Comparison of ENCODE assay signal across 8 mouse cellular contexts in the genomic region with DNA sequence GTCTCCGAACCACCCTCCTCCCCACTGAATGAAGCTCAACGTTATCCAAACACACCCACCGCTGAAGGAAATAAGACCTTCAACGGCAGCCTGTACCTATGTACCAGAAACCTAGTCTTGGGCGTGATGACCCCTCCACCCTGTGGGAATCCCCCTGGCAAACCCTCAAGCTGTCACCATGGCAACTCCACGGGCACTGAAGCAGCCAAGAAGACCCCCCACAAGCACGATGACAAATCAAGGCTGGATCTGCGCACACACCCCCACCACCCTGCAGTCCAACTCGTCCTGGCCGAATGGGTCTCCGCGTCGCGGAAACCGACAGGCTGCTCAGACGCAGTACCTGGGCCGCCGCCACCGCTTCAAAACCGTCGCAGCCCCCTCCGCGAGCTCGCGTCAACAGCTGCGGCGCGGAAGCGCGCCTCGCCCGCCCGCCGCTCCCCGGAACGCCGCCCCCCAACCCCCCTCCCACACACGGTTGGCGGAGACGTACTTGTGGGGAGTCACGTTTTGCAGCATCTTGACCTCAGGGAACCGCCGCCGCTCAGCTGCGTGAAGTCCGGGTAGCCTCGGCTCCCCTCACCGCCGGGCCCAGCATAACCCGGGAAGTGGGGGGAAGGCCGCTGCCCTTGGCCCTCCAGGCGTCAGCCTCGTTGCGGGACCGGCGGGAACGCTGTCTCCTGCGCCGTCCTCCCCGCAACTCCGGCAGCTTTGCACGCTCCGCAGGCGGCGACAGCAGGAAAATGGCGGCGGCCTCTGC. TPM values are rescaled to one million over a fixed set of nuclear protein-coding genes. Genes with fewer than 3 reads are reported as not detected.
A peak's percentile ranks its signal among the peaks of the same experiment; 100 is the strongest.
DNase-seq lines count a peak whose midpoint lies in the region; ATAC-seq and TF ChIP-seq lines count a peak whose summit lies in the region.

No protein-coding gene starts in this region.

- H3K9ac ChIP-seq in embryonic facial prominence, embryonic 13.5 days = peak overlapping the region; percentile 98
- peak overlapping the region; percentile 97 for H3K9ac ChIP-seq in limb, embryonic 13.5 days

- intact Hi-C loops in heart, postnatal 36 days (cut with DNase I) = loop anchor here (5.0 kb wide), 1 partner anchor 86 kb away; the partner anchor contains the start of genes Rxrb and Slc39a7

- H3K9me3 ChIP-seq in erythroblast, embryonic 14.5 days (ENCODE audit: control insufficient read depth, low read length) = no peaks in the 10 kb centered on the region
- H3K9me3 ChIP-seq in embryonic facial prominence, embryonic 13.5 days = no peaks in the 10 kb centered on the region
- H3K9me3 ChIP-seq in limb, embryonic 13.5 days = no peaks in the 10 kb centered on the region

- peaks cover 58% of the 10 kb centered on the region for H3K79me2 ChIP-seq in myocyte (ENCODE audit: control insufficient read depth, insufficient read depth)

- H3K4me1 ChIP-seq in erythroblast, embryonic 14.5 days (ENCODE audit: control insufficient read depth) = peaks cover 73% of the 10 kb centered on the region
- H3K4me1 ChIP-seq in embryonic facial prominence, embryonic 13.5 days = peaks cover 23% of the 10 kb centered on the region
- peaks cover 23% of the 10 kb centered on the region for H3K4me1 ChIP-seq in limb, embryonic 13.5 days

- peak; percentile 70 for DNase-seq in ZHBTc4 (ENCODE audit: low read depth, low spot score)
- peak; percentile 61 to 63 for DNase-seq in heart, postnatal 36 days
- peak; percentile 70 for DNase-seq in thymus, postnatal 0 days (ENCODE audit: low spot score)

- TF ChIP-seq POLR2A in myocyte (IDR thresholded peaks at IDR 0.05; ENCODE audit: insufficient read length, low read depth) = peak; percentile 43

- peak overlapping the region; percentile 100 for H3K4me3 ChIP-seq in erythroblast, embryonic 14.5 days (replicated peaks)
- H3K4me3 ChIP-seq in embryonic facial prominence, embryonic 13.5 days = peak overlapping the region; percentile 97
- peak overlapping the region; percentile 99 for H3K4me3 ChIP-seq in limb, embryonic 13.5 days
- H3K4me3 ChIP-seq in myocyte = peak overlapping the region; percentile 99

- peak overlapping the region; percentile 100 for H3K27ac ChIP-seq in embryonic facial prominence, embryonic 13.5 days
- peak overlapping the region; percentile 84 for H3K27ac ChIP-seq in limb, embryonic 13.5 days

- H3ac ChIP-seq in myocyte (ENCODE audit: control insufficient read depth, insufficient read length) = peak overlapping the region; percentile 37

- peak overlapping the region; percentile 92 for H3K4me2 ChIP-seq in embryonic facial prominence, embryonic 13.5 days
- peak overlapping the region; percentile 98 for H3K4me2 ChIP-seq in limb, embryonic 13.5 days (replicated peaks)
- peak overlapping the region; percentile 96 for H3K4me2 ChIP-seq in myocyte (ENCODE audit: low read depth)

- WGBS in embryonic facial prominence, embryonic 13.5 days = under 1% methylated on average over 57 of the region's 67 CpGs
- under 1% methylated on average over 67 of the region's 67 CpGs for WGBS in limb, embryonic 13.5 days

- no peak for ATAC-seq in erythroblast, adult 5-6 weeks (replicated peaks; ENCODE audit: low FRiP score, poor library complexity, severe bottlenecking)
- ATAC-seq in embryonic facial prominence, embryonic 13.5 days (ENCODE audit: insufficient number of reproducible peaks, insufficient read depth, low FRiP score, low TSS enrichment, low read depth) = no peak
- ATAC-seq in limb, embryonic 13.5 days (ENCODE audit: low FRiP score, low read depth) = no peak

- no peaks in the 10 kb centered on the region for H3K27me3 ChIP-seq in erythroblast, embryonic 14.5 days (ENCODE audit: control insufficient read depth)
- H3K27me3 ChIP-seq in embryonic facial prominence, embryonic 13.5 days = no peaks in the 10 kb centered on the region
- H3K27me3 ChIP-seq in limb, embryonic 13.5 days = no peaks in the 10 kb centered on the region
- H3K27me3 ChIP-seq in myocyte (ENCODE audit: control insufficient read depth, insufficient read depth, insufficient read length) = no peaks in the 10 kb centered on the region

- peaks cover 57% of the 10 kb centered on the region for H3K36me3 ChIP-seq in erythroblast, embryonic 14.5 days (ENCODE audit: control insufficient read depth)
- H3K36me3 ChIP-seq in embryonic facial prominence, embryonic 13.5 days = peaks cover 57% of the 10 kb centered on the region
- H3K36me3 ChIP-seq in limb, embryonic 13.5 days = peaks cover 55% of the 10 kb centered on the region
- H3K36me3 ChIP-seq in myocyte (ENCODE audit: control insufficient read depth, insufficient read depth) = peaks cover 47% of the 10 kb centered on the region

TF ChIP-seq in myocyte, 11 proteins besides CTCF, POLR2A, EP300 and RAD21:
- TF ChIP-seq MAX (IDR thresholded peaks at IDR 0.05; ENCODE audit: low read depth) (no peak), CEBPB (IDR thresholded peaks at IDR 0.05; ENCODE audit: insufficient read depth, poor library complexity, severe bottlenecking) (no peak), REST (IDR thresholded peaks at IDR 0.05; ENCODE audit: insufficient read depth, insufficient read length) (no peak), MYOG (IDR thresholded peaks at IDR 0.05; ENCODE audit: control insufficient read depth in 1 of 3, insufficient read depth in 1 of 3, insufficient read length in 2 of 3, low read depth in 2 of 3) (peak in 2 of 3 experiments; percentile 11 to 41), TCF12 (IDR thresholded peaks at IDR 0.05; ENCODE audit: insufficient read depth, poor library complexity, severe bottlenecking) (no peak), E2F4 (IDR thresholded peaks at IDR 0.05; ENCODE audit: insufficient read depth) (no peak), TCF3 (IDR thresholded peaks at IDR 0.05; ENCODE audit: insufficient read length, low read depth) (no peak), MYOD1 (IDR thresholded peaks at IDR 0.05; ENCODE audit: control insufficient read depth in 1 of 3, insufficient read length in 2 of 3, low read depth in 2 of 3) (peak in 1 of 3 experiments; percentile 20), POLR2AphosphoS2 (IDR thresholded peaks at IDR 0.05; ENCODE audit: insufficient read length, low read depth) (peak; percentile 62), SRF (IDR thresholded peaks at IDR 0.05; ENCODE audit: control insufficient read depth, insufficient read length, low read depth) (no peak), USF1 (IDR thresholded peaks at IDR 0.05; ENCODE audit: low read depth) (no peak)
TF ChIP-seq in myocyte: peak in this region for 3.

RNA-seq across cellular contexts. Expression of gene H2-DMa, which starts 1.0 kb away (rescaled TPM):
- 0.46 and 1.0 TPM in 2 replicates for polyA plus RNA-seq in erythroblast, embryonic 14.5 days (2012)
- 15.9 and 37.5 TPM in 2 replicates for total RNA-seq in erythroblast, adult 5-6 weeks (2015; ENCODE audit: low replicate concordance)
- total RNA-seq in erythroblast, adult 5-6 weeks (2017; ENCODE audit: low replicate concordance) = 11.7 and 13.3 TPM in 2 replicates
- polyA plus RNA-seq in embryonic facial prominence, embryonic 13.5 days (2015; fragmentation: Nextera tagmentation; extraction: Ambion mirVana) = 17.2 and 17.6 TPM in 2 replicates
- total RNA-seq in heart, postnatal 36 days (2021) = 1 to 10 TPM; 4.0 to 6.5 TPM
- polyA plus RNA-seq in limb, embryonic 13.5 days (2015; fragmentation: Nextera tagmentation; extraction: Ambion mirVana) = 14.2 and 15.6 TPM in 2 replicates
- polyA plus RNA-seq in myocyte (2012; fragmentation: generic; extraction: Trizol) = 7.2 TPM
- 113 and 114 TPM in 2 replicates for polyA plus RNA-seq in thymus, postnatal 0 days (2015; fragmentation: Nextera tagmentation; extraction: Ambion mirVana)

RNA-seq across cellular contexts. Expression of gene Brd2, which starts 4.1 kb away (rescaled TPM):
- 28.3 and 30.4 TPM in 2 replicates for polyA plus RNA-seq in erythroblast, embryonic 14.5 days (2012)
- total RNA-seq in erythroblast, adult 5-6 weeks (2015; ENCODE audit: low replicate concordance) = 36.1 and 75.0 TPM in 2 replicates
- total RNA-seq in erythroblast, adult 5-6 weeks (2017; ENCODE audit: low replicate concordance) = 114 and 135 TPM in 2 replicates
- 122 and 142 TPM in 2 replicates for polyA plus RNA-seq in embryonic facial prominence, embryonic 13.5 days (2015; fragmentation: Nextera tagmentation; extraction: Ambion mirVana)
- 10 to 100 TPM; 80.5 to 87.0 TPM for total RNA-seq in heart, postnatal 36 days (2021)
- 132 and 133 TPM in 2 replicates for polyA plus RNA-seq in limb, embryonic 13.5 days (2015; fragmentation: Nextera tagmentation; extraction: Ambion mirVana)
- 90.1 TPM for polyA plus RNA-seq in myocyte (2012; fragmentation: generic; extraction: Trizol)
- 98.3 and 107 TPM in 2 replicates for polyA plus RNA-seq in thymus, postnatal 0 days (2015; fragmentation: Nextera tagmentation; extraction: Ambion mirVana)

RNA-seq across cellular contexts. Expression of gene H2-DMb2, which starts 24.8 kb away (rescaled TPM):
- polyA plus RNA-seq in erythroblast, embryonic 14.5 days (2012) = not detected in 2 replicates
- total RNA-seq in erythroblast, adult 5-6 weeks (2015; ENCODE audit: low replicate concordance) = 2.5 TPM in 1 of 2 replicates, not detected in the other
- total RNA-seq in erythroblast, adult 5-6 weeks (2017; ENCODE audit: low replicate concordance) = 3.2 and 3.6 TPM in 2 replicates
- 0.67 and 1.1 TPM in 2 replicates for polyA plus RNA-seq in embryonic facial prominence, embryonic 13.5 days (2015; fragmentation: Nextera tagmentation; extraction: Ambion mirVana)
- total RNA-seq in heart, postnatal 36 days (2021) = 1 to 10 TPM; 1.3 to 1.7 TPM
- polyA plus RNA-seq in limb, embryonic 13.5 days (2015; fragmentation: Nextera tagmentation; extraction: Ambion mirVana) = 0.15 and 0.38 TPM in 2 replicates
- not detected for polyA plus RNA-seq in myocyte (2012; fragmentation: generic; extraction: Trizol)
- polyA plus RNA-seq in thymus, postnatal 0 days (2015; fragmentation: Nextera tagmentation; extraction: Ambion mirVana) = 57.8 and 62.9 TPM in 2 replicates

RNA-seq across cellular contexts. Expression of gene H2-Oa, which starts 26.2 kb away (rescaled TPM):
- polyA plus RNA-seq in erythroblast, embryonic 14.5 days (2012) = 0.04 and 0.14 TPM in 2 replicates
- total RNA-seq in erythroblast, adult 5-6 weeks (2015; ENCODE audit: low replicate concordance) = 0.84 and 7.9 TPM in 2 replicates
- total RNA-seq in erythroblast, adult 5-6 weeks (2017; ENCODE audit: low replicate concordance) = 1.1 TPM in 1 of 2 replicates, not detected in the other
- polyA plus RNA-seq in embryonic facial prominence, embryonic 13.5 days (2015; fragmentation: Nextera tagmentation; extraction: Ambion mirVana) = 0.48 and 0.65 TPM in 2 replicates
- total RNA-seq in heart, postnatal 36 days (2021) = not detected
- polyA plus RNA-seq in limb, embryonic 13.5 days (2015; fragmentation: Nextera tagmentation; extraction: Ambion mirVana) = 0.55 and 0.65 TPM in 2 replicates
- 0.07 TPM for polyA plus RNA-seq in myocyte (2012; fragmentation: generic; extraction: Trizol)
- 55.0 and 57.1 TPM in 2 replicates for polyA plus RNA-seq in thymus, postnatal 0 days (2015; fragmentation: Nextera tagmentation; extraction: Ambion mirVana)

RNA-seq across cellular contexts. Expression of gene H2-DMb1, which starts 34.6 kb away (rescaled TPM):
- not detected in 2 replicates for polyA plus RNA-seq in erythroblast, embryonic 14.5 days (2012)
- total RNA-seq in erythroblast, adult 5-6 weeks (2015; ENCODE audit: low replicate concordance) = 6.1 and 9.6 TPM in 2 replicates
- total RNA-seq in erythroblast, adult 5-6 weeks (2017; ENCODE audit: low replicate concordance) = 7.1 and 15.8 TPM in 2 replicates
- polyA plus RNA-seq in embryonic facial prominence, embryonic 13.5 days (2015; fragmentation: Nextera tagmentation; extraction: Ambion mirVana) = 2.0 and 2.6 TPM in 2 replicates
- 1 to 10 TPM; 1.5 to 2.9 TPM for total RNA-seq in heart, postnatal 36 days (2021)
- 1.5 and 1.7 TPM in 2 replicates for polyA plus RNA-seq in limb, embryonic 13.5 days (2015; fragmentation: Nextera tagmentation; extraction: Ambion mirVana)
- not detected for polyA plus RNA-seq in myocyte (2012; fragmentation: generic; extraction: Trizol)
- polyA plus RNA-seq in thymus, postnatal 0 days (2015; fragmentation: Nextera tagmentation; extraction: Ambion mirVana) = 39.8 and 42.2 TPM in 2 replicates

Comparison
In these comparisons a context has a peak if more than half of its experiments do, and no peak if none do; other contexts are left out.
1. RNA of gene H2-DMb2, which starts 24.8 kb away (polyA plus RNA-seq): 57.8 to 62.9 TPM in thymus, postnatal 0 days; 0.67 to 1.1 TPM in embryonic facial prominence, embryonic 13.5 days, 0.15 to 0.38 TPM in limb, embryonic 13.5 days, not detected in erythroblast, embryonic 14.5 days and not detected in myocyte (single experiment); every median in the first group is over 10 times any median in the second.
2. Peak in every context shown above with its lines, with median percentiles within 50 percentile points of each other: H3K4me3 ChIP-seq, DNase-seq and H3K4me2 ChIP-seq.